Mouse (Mus musculus) intestine, postnatal 0 days (tissue): ENCODE data around the gene Trim2. TPM values are rescaled to one million over a fixed set of nuclear protein-coding genes. Genes with fewer than 3 reads are reported as not detected.

Experiments used
- ATAC-seq: fragments of 200-750 bp; cut with Nextera tagmentation; 2 replicates; pipeline ENCODE4 v1.8.0; 2017; ENCODE audit warnings: mild to moderate bottlenecking, moderate TSS enrichment, moderate library complexity
- H3K27ac ChIP-seq: fragments of 300-500 bp; sonication (generic); 2 replicates; pipeline ENCODE4 v1.5.1; 2014; ENCODE audit warnings: mild to moderate bottlenecking, low read depth, low read length, moderate library complexity
- H3K27me3 ChIP-seq: fragments of 300-500 bp; sonication (generic); replicated peaks from 2 replicates; pipeline ENCODE4 v1.6.1; 2014; ENCODE audit warnings: low read length, mixed read lengths; ENCODE audit not compliant: control insufficient read depth, insufficient read depth
- H3K36me3 ChIP-seq: fragments of 300-500 bp; sonication (generic); 2 replicates; pipeline ENCODE4 v1.6.1; 2014; ENCODE audit warnings: mild to moderate bottlenecking, moderate library complexity; ENCODE audit not compliant: control insufficient read depth, insufficient read depth
- H3K4me1 ChIP-seq: fragments of 300-500 bp; sonication (generic); replicated peaks from 2 replicates; pipeline ENCODE4 v1.6.1; 2014; ENCODE audit warnings: antibody characterized with exemption, low read length, mixed read lengths; ENCODE audit not compliant: control insufficient read depth, insufficient read depth
- H3K4me2 ChIP-seq: fragments of 300-500 bp; sonication (generic); replicated peaks from 2 replicates; pipeline ENCODE4 v1.6.1; 2014; ENCODE audit warnings: low read depth, mild to moderate bottlenecking, moderate library complexity
- H3K4me3 ChIP-seq: fragments of 300-500 bp; sonication (generic); 2 replicates; pipeline ENCODE4 v1.5.1; 2014; ENCODE audit warnings: low read depth, low read length
- H3K9ac ChIP-seq: fragments of 300-500 bp; sonication (generic); 2 replicates; pipeline ENCODE4 v1.6.1; 2014; ENCODE audit warnings: mild to moderate bottlenecking, low read depth, low read length
- H3K9me3 ChIP-seq: fragments of 300-500 bp; sonication (generic); 2 replicates; pipeline ENCODE4 v1.6.1; 2016; ENCODE audit warnings: mixed run types; ENCODE audit not compliant: control insufficient read depth
- CTCF ChIP-seq: sonication (generic); IDR thresholded peaks from 2 replicates; pipeline ENCODE4 v1.5.1; 2016; ENCODE audit warnings: low read depth, mild to moderate bottlenecking, control low read depth, antibody characterized with exemption, moderate library complexity
- WGBS: fragments of 180-500 bp; shearing (Covaris S2); extraction: QIAGEN DNeasy Blood & Tissue Kit; methylation state at CpG from one replicate; pipeline ENCODE4 v1.1.7; 2014; 5-methylcytosine and 5-hydroxymethylcytosine counted together
- polyA plus RNA-seq: library from polyadenylated mRNA; unstranded; fragments of >200 nt; fragmentation: Nextera tagmentation; extraction: Ambion mirVana; gene quantifications from 2 replicates; pipeline ENCODE4 v1.2.1, GENCODE M21; 2015

The Trim2 gene
- polyA plus RNA-seq, 1 experiment from 2014 or later, result 21.2 TPM

DNA sequence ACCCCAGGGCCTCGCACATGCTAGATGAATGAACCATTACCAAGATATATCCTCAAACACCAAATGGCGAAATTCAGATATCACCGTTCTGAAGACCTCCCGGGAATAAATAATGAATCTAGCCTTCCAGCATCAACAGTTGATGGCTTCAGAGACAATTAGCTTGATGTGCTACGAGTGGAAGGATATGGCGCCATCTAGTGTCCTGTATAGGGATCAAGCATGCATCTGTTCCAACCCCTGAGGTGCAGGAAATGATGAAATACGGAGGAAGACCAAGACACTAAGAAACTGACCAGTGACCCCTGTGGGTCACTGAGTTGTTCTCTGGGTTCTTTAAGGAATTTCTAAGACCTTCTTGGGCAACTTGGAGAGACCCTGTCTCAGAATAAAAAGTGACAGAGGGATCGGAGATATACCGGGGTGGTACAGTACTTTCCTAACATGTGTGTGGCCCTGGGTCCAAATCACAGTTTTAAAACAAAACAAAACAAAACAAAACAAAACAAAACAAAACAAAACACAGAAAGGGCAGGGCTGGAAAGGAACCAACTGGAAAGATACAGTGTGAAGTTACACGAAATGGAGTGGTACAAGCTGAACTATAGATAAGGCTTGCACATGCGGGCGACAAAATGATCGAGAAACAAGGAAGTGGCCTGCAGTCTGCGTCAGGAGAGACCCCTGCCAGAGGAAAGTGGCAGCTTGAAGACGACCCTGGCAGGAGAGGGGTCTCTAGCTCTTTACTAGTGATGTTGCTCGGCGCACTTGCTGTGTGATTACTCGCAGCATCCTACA lies 6.5 kb upstream of the Trim2 start:
- Histone ChIP-seq H3K4me3 (no peak overlapping the region), H3K4me2 (no peak overlapping the region), H3K9me3 (no peaks in the 10 kb centered on the region), H3K27me3 (no peaks in the 10 kb centered on the region), H3K27ac (no peak overlapping the region), H3K4me1 (no peaks in the 10 kb centered on the region), H3K9ac (no peak overlapping the region), H3K36me3 (no peaks in the 10 kb centered on the region)
- no peak for ATAC-seq
- TF ChIP-seq CTCF, result peak; percentile 97
- WGBS, result 51% methylated on average over 18 of the region's 18 CpGs

DNA sequence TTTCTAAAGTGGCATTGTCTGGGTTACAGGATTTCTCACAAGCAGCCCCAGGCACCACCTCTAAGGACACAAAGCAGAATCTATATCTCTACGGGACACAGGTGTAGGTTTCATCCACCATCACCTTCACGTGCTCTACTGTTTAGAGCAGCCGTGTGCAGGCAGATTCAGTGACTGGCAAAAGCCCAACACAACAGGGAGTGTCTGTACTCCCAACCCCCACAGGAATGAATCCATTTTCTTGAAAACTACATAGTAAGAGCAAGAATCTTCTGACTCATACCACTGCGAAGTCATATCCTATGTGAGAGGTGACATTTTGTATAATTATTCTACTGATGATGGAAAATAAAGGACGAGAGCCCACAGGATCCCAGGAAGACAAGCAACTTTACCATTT lies 5.6 kb upstream of the Trim2 start:
- no peaks in the 10 kb centered on the region for H3K9me3 ChIP-seq
- H3K27ac ChIP-seq, result no peak overlapping the region
- WGBS, result 79% methylated on average over 5 of the region's 5 CpGs
- no peaks in the 10 kb centered on the region for H3K36me3 ChIP-seq
- no peaks in the 10 kb centered on the region for H3K27me3 ChIP-seq
- ATAC-seq, result no peak
- TF ChIP-seq CTCF, result no peak
- H3K4me2 ChIP-seq, result no peak overlapping the region
- H3K9ac ChIP-seq, result no peak overlapping the region
- H3K4me3 ChIP-seq, result no peak overlapping the region
- no peaks in the 10 kb centered on the region for H3K4me1 ChIP-seq

DNA sequence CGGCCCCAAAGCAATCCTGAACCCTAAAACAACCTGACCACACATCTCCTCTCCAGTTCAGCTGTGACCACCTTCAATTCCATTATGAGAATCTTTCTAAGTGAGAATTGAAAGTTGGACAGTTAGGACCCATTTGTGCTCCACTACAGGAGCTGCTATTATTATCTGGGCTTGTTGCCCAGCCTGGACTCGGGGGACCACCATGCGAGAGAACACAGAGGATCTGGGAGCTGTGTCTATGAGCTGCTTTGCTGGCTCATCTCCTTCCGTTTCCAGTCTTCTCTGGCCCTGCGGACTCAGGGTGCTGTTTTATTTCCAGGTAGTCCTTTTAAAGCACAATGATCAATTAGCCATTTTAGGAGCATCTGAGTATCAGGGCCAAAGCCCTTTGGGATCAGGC lies 839 bp upstream of the Trim2 start:
- H3K36me3 ChIP-seq, result no peaks in the 10 kb centered on the region
- H3K4me1 ChIP-seq, result peaks cover 10% of the 10 kb centered on the region
- H3K9ac ChIP-seq, result no peak overlapping the region
- H3K4me2 ChIP-seq, result no peak overlapping the region
- H3K4me3 ChIP-seq, result no peak overlapping the region
- WGBS, result 73% methylated on average over 5 of the region's 5 CpGs
- no peak overlapping the region for H3K27ac ChIP-seq
- no peaks in the 10 kb centered on the region for H3K27me3 ChIP-seq
- no peaks in the 10 kb centered on the region for H3K9me3 ChIP-seq
- no peak for ATAC-seq
- TF ChIP-seq CTCF, result no peak

DNA sequence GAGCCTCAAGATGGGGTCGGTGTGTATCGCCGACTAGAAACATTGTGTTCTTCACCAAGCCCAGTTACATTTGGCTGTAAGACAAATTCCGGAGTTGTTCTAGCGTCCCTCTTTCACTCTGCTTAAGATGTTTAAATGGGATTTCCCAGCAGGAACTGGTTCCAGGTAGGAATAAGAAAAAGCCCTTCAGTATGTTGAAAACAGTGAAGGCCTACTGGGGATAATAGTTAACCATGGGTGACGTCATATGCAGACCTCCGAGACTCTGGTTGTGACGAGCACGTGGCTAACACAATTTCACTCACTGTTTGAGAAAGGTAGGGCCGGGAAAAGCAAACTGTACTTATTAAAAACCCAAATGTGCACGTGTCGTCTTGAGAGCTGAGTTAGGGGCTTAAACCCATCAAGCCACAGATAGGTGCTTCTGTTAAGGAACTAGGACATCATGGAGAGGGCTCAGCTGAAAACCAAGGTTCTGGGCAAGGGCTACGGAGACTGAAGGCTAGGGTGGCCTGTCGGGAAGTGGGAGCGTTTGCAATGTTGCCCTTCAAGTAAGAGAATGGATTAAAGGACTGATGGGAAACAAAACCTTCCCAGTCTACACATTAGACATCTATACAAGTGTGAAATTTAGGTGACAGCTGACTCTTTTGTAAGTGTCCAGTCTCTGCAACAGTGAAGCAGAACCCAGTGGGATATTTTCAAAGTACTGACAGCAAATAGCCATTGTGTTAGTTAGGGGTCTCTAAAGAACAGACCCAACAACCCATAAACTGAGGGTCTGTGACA lies 761 bp downstream of the Trim2 start:
- Histone ChIP-seq H3K4me3 (0 out of 2 replicates have a peak overlapping the region, but pooled peaks have one; percentile 41), H3K4me2 (peak overlapping the region; percentile 84; the same call in 1 of the 2 replicates), H3K9ac (no peak overlapping the region), H3K9me3 (no peaks in the 10 kb centered on the region), H3K4me1 (peaks cover 10% of the 10 kb centered on the region), H3K27me3 (no peaks in the 10 kb centered on the region), H3K36me3 (no peaks in the 10 kb centered on the region), H3K27ac (no peak overlapping the region)
- ATAC-seq, result no peak
- no peak for TF ChIP-seq CTCF
- 43% methylated on average over 15 of the region's 15 CpGs for WGBS

DNA sequence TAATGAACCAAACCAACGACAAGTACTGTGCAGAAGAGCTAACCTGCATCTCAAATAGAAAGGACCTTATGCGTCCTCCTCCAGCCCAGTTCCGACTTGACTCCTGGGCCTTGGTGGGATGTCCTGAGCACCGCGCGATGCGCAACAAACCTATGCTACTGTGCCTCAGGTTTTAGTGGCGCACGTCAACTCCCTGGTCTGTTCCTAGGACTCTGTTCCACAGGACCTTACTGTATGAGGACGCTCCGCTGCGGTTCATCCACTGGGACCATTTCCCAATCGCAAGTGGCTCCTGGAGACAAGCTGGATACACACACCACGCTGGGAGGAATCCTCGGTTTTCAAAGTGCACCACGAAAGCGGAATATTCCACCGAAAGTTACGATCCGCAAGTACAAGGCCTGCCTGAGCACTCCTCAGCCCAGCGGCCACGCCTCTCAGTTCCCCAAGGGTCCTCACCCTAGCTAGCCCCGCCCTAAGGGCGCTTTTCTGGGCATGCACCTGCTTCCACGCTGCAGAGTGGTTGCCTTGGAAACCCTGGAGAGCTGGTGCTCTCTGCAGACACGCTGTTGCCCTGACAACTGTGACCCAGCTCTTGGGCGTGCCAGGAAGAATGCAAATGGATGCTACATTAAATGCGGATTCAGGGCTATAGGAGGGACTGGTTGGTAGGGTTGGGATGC lies 1.5 kb downstream of the Trim2 start:
- H3K9ac ChIP-seq, result 0 out of 2 replicates have a peak overlapping the region, but pooled peaks have one; percentile 18
- H3K27ac ChIP-seq, result no peak overlapping the region
- peak overlapping the region; percentile 41 for H3K4me3 ChIP-seq
- WGBS, result under 1% methylated on average over 28 of the region's 28 CpGs
- no peak for TF ChIP-seq CTCF
- ATAC-seq, result peak; percentile 36
- no peaks in the 10 kb centered on the region for H3K9me3 ChIP-seq
- H3K27me3 ChIP-seq, result no peaks in the 10 kb centered on the region
- peak overlapping the region; percentile 84 for H3K4me2 ChIP-seq
- H3K4me1 ChIP-seq, result peaks cover 10% of the 10 kb centered on the region
- H3K36me3 ChIP-seq, result no peaks in the 10 kb centered on the region
